Mouse (Mus musculus): ENCODE data around the gene Platr17. TPM values are rescaled to one million over a fixed set of nuclear protein-coding genes. Genes with fewer than 3 reads are reported as not detected.

Platr17 gene
- polyA plus RNA-seq, 1 experiment from 2014 or later = not detected

GRCm38 (mm10) chr17:33952879-33953278, 47.9 kb downstream of the Platr17 start:
- Histone ChIP-seq H3K4me2 (0 out of 2 replicates have a peak overlapping the region, but pooled peaks have one; percentile 98), H3K9me3 (no peaks in the 10 kb centered on the region), H3K27ac (0 out of 2 replicates have a peak overlapping the region, but pooled peaks have one; percentile 26), H3K4me1 (peaks cover 66% of the 10 kb centered on the region), H3K4me3 (replicated peaks) (peak overlapping the region; percentile 11; the same call in 1 of the 2 replicates), H3K36me3 (replicated peaks) (peaks cover 54% of the 10 kb centered on the region), H3K9ac (peak overlapping the region; percentile 33), H3K27me3 (no peaks in the 10 kb centered on the region)
- 84% methylated on average over 4 of the region's 4 CpGs for WGBS
- no peak for ATAC-seq (ENCODE audit: low FRiP score)

DNA sequence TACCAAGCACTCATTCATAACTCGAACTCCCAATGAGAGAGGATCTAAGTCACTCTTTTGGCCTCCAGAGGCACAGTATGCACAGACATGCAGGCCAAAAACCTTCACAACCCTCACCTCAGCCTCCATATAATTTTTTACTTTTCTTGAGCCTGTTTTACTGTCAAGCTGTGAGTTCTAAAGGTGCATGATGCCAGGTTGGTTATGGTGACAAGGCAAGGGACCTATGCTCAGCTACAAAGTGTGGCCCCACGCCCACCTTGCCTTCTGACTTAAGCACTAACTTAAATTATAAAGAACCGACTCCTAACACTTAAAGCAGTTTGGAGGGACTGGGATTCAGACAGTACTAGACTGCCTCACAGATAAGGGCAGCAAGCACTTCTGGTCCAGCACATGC, 48.4 kb downstream of the Platr17 start:
- peak overlapping the region; percentile 33; the same call in 1 of the 2 replicates for H3K9ac ChIP-seq
- peak overlapping the region; percentile 98; the same call in 1 of the 2 replicates for H3K4me2 ChIP-seq
- 0 out of 2 replicates have a peak overlapping the region, but pooled peaks have one; percentile 26 for H3K27ac ChIP-seq
- H3K4me3 ChIP-seq (replicated peaks) = peak overlapping the region; percentile 11; the same call in 1 of the 2 replicates
- no peaks in the 10 kb centered on the region for H3K27me3 ChIP-seq
- WGBS = 87% methylated on average over 3 of the region's 3 CpGs
- H3K36me3 ChIP-seq (replicated peaks) = peaks cover 54% of the 10 kb centered on the region
- peaks cover 66% of the 10 kb centered on the region for H3K4me1 ChIP-seq
- H3K9me3 ChIP-seq = no peaks in the 10 kb centered on the region
- ATAC-seq (ENCODE audit: low FRiP score) = no peak

- Histone ChIP-seq H3K27ac (peak overlapping the region; percentile 89), H3K36me3 (replicated peaks) (peaks cover 54% of the 10 kb centered on the region), H3K27me3 (no peaks in the 10 kb centered on the region)
These were observed 49.1 kb downstream of the Platr17 start for GRCm38 (mm10) chr17:33953961-33954565.

DNA sequence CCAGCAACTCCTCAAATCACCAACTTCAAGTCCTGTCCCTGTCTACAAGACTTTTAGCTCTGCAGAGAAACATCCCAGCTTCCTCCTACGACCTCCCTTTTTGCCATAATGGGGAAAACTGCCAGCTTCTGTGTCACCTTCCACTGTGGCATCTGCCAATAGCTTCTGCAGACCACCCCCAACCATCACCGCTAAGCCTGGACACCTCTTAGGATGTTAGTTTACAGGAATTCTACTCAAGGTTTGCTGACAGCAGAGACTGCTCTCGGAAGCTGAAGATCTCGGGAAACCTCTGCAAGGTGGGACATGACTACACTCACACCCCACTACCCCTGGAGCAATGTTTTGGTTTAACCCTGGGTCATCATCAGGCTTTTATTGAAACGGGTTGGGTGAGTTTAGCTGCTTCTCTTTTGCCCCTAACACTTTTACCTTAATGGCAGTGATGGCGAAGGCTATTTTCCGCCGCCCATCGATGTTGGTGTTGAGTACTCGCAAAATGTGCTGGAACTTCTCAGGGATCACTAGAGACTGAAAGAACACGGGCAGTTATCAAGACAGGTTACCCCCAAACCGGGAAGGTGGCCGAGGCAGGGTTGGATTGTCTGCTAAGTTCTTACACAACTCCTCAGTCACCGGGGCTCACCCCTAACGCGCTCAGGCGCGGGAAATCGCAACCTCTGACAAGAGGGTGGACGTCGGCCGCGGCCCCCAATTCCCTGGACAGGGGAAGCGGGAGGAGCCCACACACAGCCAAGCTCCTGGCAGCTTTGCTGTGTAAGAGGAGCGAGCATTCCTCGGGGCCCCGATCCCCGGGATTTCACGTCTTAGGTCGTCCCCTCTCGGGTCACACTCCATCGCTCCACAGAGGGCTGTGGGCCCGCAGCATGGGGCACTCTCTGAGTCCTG, 50.0 kb downstream of the Platr17 start:
- Histone ChIP-seq H3K9ac (peak overlapping the region; percentile 84), H3K4me1 (peaks cover 56% of the 10 kb centered on the region), H3K27ac (peak overlapping the region; percentile 89), H3K4me2 (peak overlapping the region; percentile 98), H3K27me3 (no peaks in the 10 kb centered on the region), H3K4me3 (replicated peaks) (peak overlapping the region; percentile 65), H3K36me3 (replicated peaks) (peaks cover 54% of the 10 kb centered on the region), H3K9me3 (no peaks in the 10 kb centered on the region)
- WGBS = 1% methylated on average over 33 of the region's 33 CpGs
- no peak; the same call in 1 of the 2 replicates for ATAC-seq (ENCODE audit: low FRiP score)

More at GRCm38 (mm10) chr17:33953961-33954565, 49.1 kb downstream of the Platr17 start:
- Histone ChIP-seq H3K9ac (peak overlapping the region; percentile 84), H3K4me3 (replicated peaks) (peak overlapping the region; percentile 65), H3K4me2 (peak overlapping the region; percentile 98), H3K4me1 (peaks cover 64% of the 10 kb centered on the region), H3K9me3 (no peaks in the 10 kb centered on the region)
- 39% methylated on average over 5 of the region's 5 CpGs for WGBS
- no peak for ATAC-seq (ENCODE audit: low FRiP score)

DNA sequence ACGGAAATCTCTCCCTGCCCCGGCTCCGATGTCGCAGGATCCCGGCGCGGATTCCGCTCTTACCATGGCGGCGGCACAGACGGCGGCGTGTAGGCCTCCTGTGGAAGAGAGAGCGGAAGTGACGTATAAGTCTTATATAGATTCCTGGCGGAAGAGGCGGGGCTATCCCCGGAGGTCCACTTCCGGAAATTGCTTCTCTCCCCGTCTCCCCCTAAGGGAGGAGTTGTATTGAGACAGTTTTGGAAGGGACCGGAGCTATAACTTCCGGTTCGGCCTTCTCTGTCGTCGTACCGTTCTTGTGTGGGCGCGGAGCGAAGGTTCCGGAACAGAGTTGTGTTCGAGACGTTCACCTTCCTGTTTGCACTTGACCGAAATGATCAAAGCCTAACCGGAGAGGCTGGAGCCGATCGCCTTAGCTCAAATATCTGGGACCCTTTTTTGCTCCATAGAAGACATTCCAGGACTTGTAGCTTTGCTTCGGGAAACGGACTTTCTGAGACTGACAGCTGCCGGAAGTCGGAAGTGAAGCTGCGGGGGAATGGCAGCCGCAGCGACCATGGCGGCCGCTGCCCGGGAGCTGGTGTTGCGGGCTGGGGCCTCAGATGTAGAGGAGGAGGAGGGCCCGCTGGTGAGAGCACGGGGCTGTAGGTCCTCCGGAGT, 50.8 kb downstream of the Platr17 start, which contains the start of the genes Vps52 and Rps18:
Gene Vps52, plus strand, starts transcription at position 258 of the 660 bp plus-strand sequence.
Gene Rps18, minus strand, starts transcription at position 447 of the 660 bp plus-strand sequence.
- peaks cover 56% of the 10 kb centered on the region for H3K36me3 ChIP-seq (replicated peaks)
- peak within 1 kb of the TSS; percentile 65 for H3K4me3 ChIP-seq (replicated peaks)
- H3K27me3 ChIP-seq = no peaks in the 10 kb centered on the region
- peak; percentile 90 for ATAC-seq (ENCODE audit: low FRiP score)
- H3K27ac ChIP-seq = peak within 1 kb of the TSS; percentile 89
- WGBS = under 1% methylated on average over 50 of the region's 50 CpGs
- peak within 1 kb of the TSS; percentile 98 for H3K4me2 ChIP-seq
- peak within 1 kb of the TSS; percentile 84 for H3K9ac ChIP-seq
- no peaks in the 10 kb centered on the region for H3K9me3 ChIP-seq
- H3K4me1 ChIP-seq = peaks cover 48% of the 10 kb centered on the region

Small RNA genes within 50 kb of the gene (microRNA-seq; reads per million reads assigned to microRNA genes)
- gene Gm27740 = not detected

Other genes starting within 250 kb of the Platr17 start
- 490 and 547 TPM in 2 replicates for gene Hnrnpm, start 218.3 kb upstream of the Platr17 start, polyA plus RNA-seq (2016; fragmentation: Nextera tagmentation; extraction: Ambion mirVana)
- gene March2, start 186.5 kb upstream of the Platr17 start, polyA plus RNA-seq (2016; fragmentation: Nextera tagmentation; extraction: Ambion mirVana) = 42.4 and 48.7 TPM in 2 replicates
- gene Rab11b, start 144.6 kb upstream of the Platr17 start, polyA plus RNA-seq (2016; fragmentation: Nextera tagmentation; extraction: Ambion mirVana) = 377 and 388 TPM in 2 replicates
- gene Angptl4, start 123.3 kb upstream of the Platr17 start, polyA plus RNA-seq (2016; fragmentation: Nextera tagmentation; extraction: Ambion mirVana) = 11.4 and 13.3 TPM in 2 replicates
- gene Kank3, start 94.6 kb upstream of the Platr17 start, polyA plus RNA-seq (2016; fragmentation: Nextera tagmentation; extraction: Ambion mirVana) = 27.3 and 27.8 TPM in 2 replicates
- 686 and 713 TPM in 2 replicates for gene Rps28, start 80.6 kb upstream of the Platr17 start, polyA plus RNA-seq (2016; fragmentation: Nextera tagmentation; extraction: Ambion mirVana)
- 371 and 397 TPM in 2 replicates for gene Ndufa7, start 80.6 kb upstream of the Platr17 start, polyA plus RNA-seq (2016; fragmentation: Nextera tagmentation; extraction: Ambion mirVana)
- 54.7 and 55.1 TPM in 2 replicates for gene Cd320, start 62.0 kb upstream of the Platr17 start, polyA plus RNA-seq (2016; fragmentation: Nextera tagmentation; extraction: Ambion mirVana)
- not detected in 2 replicates for gene Gm7029, start 31.3 kb upstream of the Platr17 start, polyA plus RNA-seq (2016; fragmentation: Nextera tagmentation; extraction: Ambion mirVana)
- 5.4 and 7.4 TPM in 2 replicates for gene Kifc1, start 14.5 kb upstream of the Platr17 start, polyA plus RNA-seq (2016; fragmentation: Nextera tagmentation; extraction: Ambion mirVana)
- gene Daxx, start 4.3 kb downstream of the Platr17 start, polyA plus RNA-seq (2016; fragmentation: Nextera tagmentation; extraction: Ambion mirVana) = 67.9 and 68.2 TPM in 2 replicates
- gene Tapbp, start 10.8 kb downstream of the Platr17 start, polyA plus RNA-seq (2016; fragmentation: Nextera tagmentation; extraction: Ambion mirVana) = 16.1 and 19.5 TPM in 2 replicates
- gene Zbtb22, start 10.8 kb downstream of the Platr17 start, polyA plus RNA-seq (2016; fragmentation: Nextera tagmentation; extraction: Ambion mirVana) = 23.1 and 23.5 TPM in 2 replicates
- 53.7 and 55.9 TPM in 2 replicates for gene Rgl2, start 24.4 kb downstream of the Platr17 start, polyA plus RNA-seq (2016; fragmentation: Nextera tagmentation; extraction: Ambion mirVana)
- 198 and 201 TPM in 2 replicates for gene Pfdn6, start 35.2 kb downstream of the Platr17 start, polyA plus RNA-seq (2016; fragmentation: Nextera tagmentation; extraction: Ambion mirVana)
- gene Wdr46, start 35.5 kb downstream of the Platr17 start, polyA plus RNA-seq (2016; fragmentation: Nextera tagmentation; extraction: Ambion mirVana) = 40.1 and 41.9 TPM in 2 replicates
- 5.0 and 7.1 TPM in 2 replicates for gene B3galt4, start 46.4 kb downstream of the Platr17 start, polyA plus RNA-seq (2016; fragmentation: Nextera tagmentation; extraction: Ambion mirVana)
- 58.4 and 63.5 TPM in 2 replicates for gene Vps52, start 50.7 kb downstream of the Platr17 start, polyA plus RNA-seq (2016; fragmentation: Nextera tagmentation; extraction: Ambion mirVana)
- 934 and 1,034 TPM in 2 replicates for gene Rps18, start 50.9 kb downstream of the Platr17 start, polyA plus RNA-seq (2016; fragmentation: Nextera tagmentation; extraction: Ambion mirVana)
- gene H2-K1, start 95.2 kb downstream of the Platr17 start, polyA plus RNA-seq (2016; fragmentation: Nextera tagmentation; extraction: Ambion mirVana) = 23.3 and 28.2 TPM in 2 replicates
- gene Ring1, start 119.5 kb downstream of the Platr17 start, polyA plus RNA-seq (2016; fragmentation: Nextera tagmentation; extraction: Ambion mirVana) = 19.1 and 23.6 TPM in 2 replicates
- 92.8 and 103 TPM in 2 replicates for gene H2-Ke6, start 122.9 kb downstream of the Platr17 start, polyA plus RNA-seq (2016; fragmentation: Nextera tagmentation; extraction: Ambion mirVana)
- 160 and 166 TPM in 2 replicates for gene Slc39a7, start 126.5 kb downstream of the Platr17 start, polyA plus RNA-seq (2016; fragmentation: Nextera tagmentation; extraction: Ambion mirVana)
- 54.8 and 59.5 TPM in 2 replicates for gene Rxrb, start 126.7 kb downstream of the Platr17 start, polyA plus RNA-seq (2016; fragmentation: Nextera tagmentation; extraction: Ambion mirVana)
- 1.4 and 2.5 TPM in 2 replicates for gene Col11a2, start 134.3 kb downstream of the Platr17 start, polyA plus RNA-seq (2016; fragmentation: Nextera tagmentation; extraction: Ambion mirVana)
- 0.27 and 0.41 TPM in 2 replicates for gene H2-Oa, start 187.2 kb downstream of the Platr17 start, polyA plus RNA-seq (2016; fragmentation: Nextera tagmentation; extraction: Ambion mirVana)
- 9.1 and 9.6 TPM in 2 replicates for gene H2-DMa, start 214.4 kb downstream of the Platr17 start, polyA plus RNA-seq (2016; fragmentation: Nextera tagmentation; extraction: Ambion mirVana)
- gene Brd2, start 217.5 kb downstream of the Platr17 start, polyA plus RNA-seq (2016; fragmentation: Nextera tagmentation; extraction: Ambion mirVana) = 138 and 146 TPM in 2 replicates
- not detected in 2 replicates for gene H2-DMb2, start 238.2 kb downstream of the Platr17 start, polyA plus RNA-seq (2016; fragmentation: Nextera tagmentation; extraction: Ambion mirVana)
- 0.38 and 0.69 TPM in 2 replicates for gene H2-DMb1, start 247.9 kb downstream of the Platr17 start, polyA plus RNA-seq (2016; fragmentation: Nextera tagmentation; extraction: Ambion mirVana)

Measured in forebrain, embryonic 12.5 days (tissue).